Mouse (Mus musculus): ENCODE measurements around the gene Atp8b3. TPM values are rescaled to one million over a fixed set of nuclear protein-coding genes. Genes with fewer than 3 reads are reported as not detected.

The Atp8b3 gene
- polyA plus RNA-seq, 1 experiment from 2014 or later: 0.51 TPM

Other genes starting within 250 kb of the Atp8b3 start
- gene Rps15, start 246.7 kb downstream of the Atp8b3 start, polyA plus RNA-seq (2016; fragmentation: Nextera tagmentation; extraction: Ambion mirVana): 1,079 and 1,119 TPM in 2 replicates
- 11.8 and 12.6 TPM in 2 replicates for gene Apc2, start 243.1 kb downstream of the Atp8b3 start, polyA plus RNA-seq (2016; fragmentation: Nextera tagmentation; extraction: Ambion mirVana)
- gene 2310011J03Rik, start 218.6 kb downstream of the Atp8b3 start, polyA plus RNA-seq (2016; fragmentation: Nextera tagmentation; extraction: Ambion mirVana): 53.7 and 56.2 TPM in 2 replicates
- 5.0 and 5.5 TPM in 2 replicates for gene Pcsk4, start 209.6 kb downstream of the Atp8b3 start, polyA plus RNA-seq (2016; fragmentation: Nextera tagmentation; extraction: Ambion mirVana)
- gene Reep6, start 209.2 kb downstream of the Atp8b3 start, polyA plus RNA-seq (2016; fragmentation: Nextera tagmentation; extraction: Ambion mirVana): 6.6 TPM in 2 replicates
- 0.65 and 0.88 TPM in 2 replicates for gene Adamtsl5, start 190.7 kb downstream of the Atp8b3 start, polyA plus RNA-seq (2016; fragmentation: Nextera tagmentation; extraction: Ambion mirVana)
- gene Plk5, start 182.7 kb downstream of the Atp8b3 start, polyA plus RNA-seq (2016; fragmentation: Nextera tagmentation; extraction: Ambion mirVana): 0.37 and 0.43 TPM in 2 replicates
- 6.4 and 7.1 TPM in 2 replicates for gene Mex3d, start 151.5 kb downstream of the Atp8b3 start, polyA plus RNA-seq (2016; fragmentation: Nextera tagmentation; extraction: Ambion mirVana)
- gene Mbd3, start 139.6 kb downstream of the Atp8b3 start, polyA plus RNA-seq (2016; fragmentation: Nextera tagmentation; extraction: Ambion mirVana): 371 and 377 TPM in 2 replicates
- 615 and 629 TPM in 2 replicates for gene Uqcr11, start 132.3 kb downstream of the Atp8b3 start, polyA plus RNA-seq (2016; fragmentation: Nextera tagmentation; extraction: Ambion mirVana)
- 225 and 235 TPM in 2 replicates for gene Tcf3, start 105.5 kb downstream of the Atp8b3 start, polyA plus RNA-seq (2016; fragmentation: Nextera tagmentation; extraction: Ambion mirVana)
- gene Onecut3, start 44.3 kb downstream of the Atp8b3 start, polyA plus RNA-seq (2016; fragmentation: Nextera tagmentation; extraction: Ambion mirVana): 0.17 and 0.58 TPM in 2 replicates
- 34.7 and 35.0 TPM in 2 replicates for gene Rexo1, start 22.4 kb upstream of the Atp8b3 start, polyA plus RNA-seq (2016; fragmentation: Nextera tagmentation; extraction: Ambion mirVana)
- 8.5 TPM in 2 replicates for gene Klf16, start 38.2 kb upstream of the Atp8b3 start, polyA plus RNA-seq (2016; fragmentation: Nextera tagmentation; extraction: Ambion mirVana)
- gene Abhd17a, start 51.2 kb upstream of the Atp8b3 start, polyA plus RNA-seq (2016; fragmentation: Nextera tagmentation; extraction: Ambion mirVana): 79.8 and 84.9 TPM in 2 replicates
- 84.8 and 88.2 TPM in 2 replicates for gene Scamp4, start 63.7 kb upstream of the Atp8b3 start, polyA plus RNA-seq (2016; fragmentation: Nextera tagmentation; extraction: Ambion mirVana)
- 10.9 and 14.1 TPM in 2 replicates for gene Adat3, start 63.8 kb upstream of the Atp8b3 start, polyA plus RNA-seq (2016; fragmentation: Nextera tagmentation; extraction: Ambion mirVana)
- gene Gm49322, start 66.9 kb upstream of the Atp8b3 start, polyA plus RNA-seq (2016; fragmentation: Nextera tagmentation; extraction: Ambion mirVana): 5.7 and 6.4 TPM in 2 replicates
- 198 TPM in 2 replicates for gene Csnk1g2, start 83.7 kb upstream of the Atp8b3 start, polyA plus RNA-seq (2016; fragmentation: Nextera tagmentation; extraction: Ambion mirVana)
- 83.2 and 84.8 TPM in 2 replicates for gene Btbd2, start 117.9 kb upstream of the Atp8b3 start, polyA plus RNA-seq (2016; fragmentation: Nextera tagmentation; extraction: Ambion mirVana)
- 118 and 119 TPM in 2 replicates for gene Mknk2, start 139.0 kb upstream of the Atp8b3 start, polyA plus RNA-seq (2016; fragmentation: Nextera tagmentation; extraction: Ambion mirVana)
- 54.4 and 54.7 TPM in 2 replicates for gene Mob3a, start 162.9 kb upstream of the Atp8b3 start, polyA plus RNA-seq (2016; fragmentation: Nextera tagmentation; extraction: Ambion mirVana)
- gene Izumo4, start 163.1 kb upstream of the Atp8b3 start, polyA plus RNA-seq (2016; fragmentation: Nextera tagmentation; extraction: Ambion mirVana): 10.5 and 10.8 TPM in 2 replicates
- 60.5 and 61.5 TPM in 2 replicates for gene Ap3d1, start 203.1 kb upstream of the Atp8b3 start, polyA plus RNA-seq (2016; fragmentation: Nextera tagmentation; extraction: Ambion mirVana)
- 23.5 and 25.0 TPM in 2 replicates for gene Dot1l, start 216.1 kb upstream of the Atp8b3 start, polyA plus RNA-seq (2016; fragmentation: Nextera tagmentation; extraction: Ambion mirVana)